Mouse (Mus musculus) hindbrain, postnatal 0 days (tissue): ENCODE measurements around the gene Igsf3. TPM values are rescaled to one million over a fixed set of nuclear protein-coding genes. Genes with fewer than 3 reads are reported as not detected.

ENCODE experiments used
- ATAC-seq: fragments of 200-750 bp; cut with Nextera tagmentation; 2 replicates; pipeline ENCODE4 v1.8.0; 2017; ENCODE audit warnings: mild to moderate bottlenecking, moderate TSS enrichment, moderate library complexity
- DNase-seq: peaks from one replicate; pipeline ENCODE4 v3.0.0-alpha.2; 2015; ENCODE audit warnings: low spot score
- H3K27ac ChIP-seq: fragments of 300-500 bp; sonication (generic); 2 replicates; pipeline ENCODE4 v1.5.1; 2014; ENCODE audit warnings: mild to moderate bottlenecking
- H3K27me3 ChIP-seq: fragments of 300-500 bp; sonication (generic); 2 replicates; pipeline ENCODE4 v1.6.1; 2014; ENCODE audit warnings: low read length, mixed read lengths; ENCODE audit not compliant: insufficient read depth
- H3K36me3 ChIP-seq: fragments of 300-500 bp; sonication (generic); 2 replicates; pipeline ENCODE4 v1.6.1; 2014; ENCODE audit warnings: low read length, mixed read lengths; ENCODE audit not compliant: insufficient read depth
- H3K4me1 ChIP-seq: fragments of 300-500 bp; sonication (generic); 2 replicates; pipeline ENCODE4 v1.6.1; 2014; ENCODE audit warnings: antibody characterized with exemption, low read length, mixed read lengths; ENCODE audit not compliant: insufficient read depth
- H3K4me2 ChIP-seq: fragments of 300-500 bp; sonication (generic); 2 replicates; pipeline ENCODE4 v1.6.1; 2014; ENCODE audit warnings: low read depth, mild to moderate bottlenecking, low read length, moderate library complexity, mixed read lengths
- H3K4me3 ChIP-seq: fragments of 300-500 bp; sonication (generic); 2 replicates; pipeline ENCODE4 v1.5.1; 2014; ENCODE audit warnings: low read length
- H3K9ac ChIP-seq: fragments of 300-500 bp; sonication (generic); replicated peaks from 2 replicates; pipeline ENCODE4 v1.6.1; 2014; ENCODE audit warnings: mild to moderate bottlenecking, low read length, moderate library complexity, mixed read lengths
- H3K9me3 ChIP-seq: fragments of 300-500 bp; sonication (generic); 2 replicates; pipeline ENCODE4 v1.6.1; 2016; ENCODE audit warnings: low read length, mixed read lengths
- CTCF ChIP-seq: IDR thresholded peaks from 2 replicates; pipeline ENCODE4 v1.5.1; 2016; ENCODE audit warnings: antibody characterized with exemption, control low read depth, low read depth
- WGBS: fragments of 180-500 bp; shearing (Covaris S2); extraction: QIAGEN DNeasy Blood & Tissue Kit; methylation state at CpG from one replicate; pipeline ENCODE4 v1.1.7; 2014; 5-methylcytosine and 5-hydroxymethylcytosine counted together
- polyA plus RNA-seq: library from polyadenylated mRNA; unstranded; fragments of >200 nt; fragmentation: Nextera tagmentation; extraction: Ambion mirVana; gene quantifications from 2 replicates; pipeline ENCODE4 v1.2.1, GENCODE M21; 2015
- total RNA-seq: library from RNA; depleted of rRNA; stranded (reverse); fragments of >200 nt; gene quantifications from 2 replicates; pipeline ENCODE4 v1.2.3, GENCODE M21; 2014; rRNA removed

Gene Igsf3
- total and polyA plus RNA-seq, 2 experiments from 2014 or later = 65.7 to 76.3 TPM

GRCm38 (mm10) chr3:101502086-101502760 lies 125.3 kb downstream of the Igsf3 start:
- Histone ChIP-seq H3K27ac (no peak overlapping the region), H3K4me2 (no peak overlapping the region), H3K4me1 (peaks cover 7% of the 10 kb centered on the region; the same call in 1 of the 2 replicates), H3K36me3 (no peaks in the 10 kb centered on the region), H3K27me3 (no peaks in the 10 kb centered on the region), H3K9me3 (no peaks in the 10 kb centered on the region), H3K4me3 (no peak overlapping the region), H3K9ac (no peak overlapping the region)
- WGBS = 44% methylated on average over 14 of the region's 14 CpGs
- ATAC-seq (no peak), DNase-seq (no peak)
- TF ChIP-seq CTCF = no peak

- peaks cover 7% of the 10 kb centered on the region for H3K4me1 ChIP-seq
- H3K4me3 ChIP-seq = no peak overlapping the region
- no peaks in the 10 kb centered on the region for H3K36me3 ChIP-seq
- no peaks in the 10 kb centered on the region for H3K27me3 ChIP-seq
- H3K9ac ChIP-seq = no peak overlapping the region
- peak; percentile 91 for ATAC-seq
- H3K9me3 ChIP-seq = no peaks in the 10 kb centered on the region
- peak; percentile 90 for TF ChIP-seq CTCF
- WGBS = 15% methylated on average over 5 of the region's 5 CpGs
- H3K27ac ChIP-seq = peak overlapping the region; percentile 41; the same call in 1 of the 2 replicates
- no peak overlapping the region for H3K4me2 ChIP-seq
- DNase-seq = peak; percentile 94
These were observed 129.3 kb downstream of the Igsf3 start for GRCm38 (mm10) chr3:101506179-101506578.

GRCm38 (mm10) chr3:101506970-101507702 lies 130.3 kb downstream of the Igsf3 start:
- peaks cover 7% of the 10 kb centered on the region for H3K4me1 ChIP-seq
- H3K36me3 ChIP-seq = no peaks in the 10 kb centered on the region
- no peak overlapping the region for H3K9ac ChIP-seq
- no peak overlapping the region for H3K27ac ChIP-seq
- no peak for TF ChIP-seq CTCF
- H3K4me2 ChIP-seq = no peak overlapping the region
- ATAC-seq (no peak), DNase-seq (no peak)
- no peaks in the 10 kb centered on the region for H3K9me3 ChIP-seq
- H3K4me3 ChIP-seq = no peak overlapping the region
- WGBS = 63% methylated on average over 14 of the region's 14 CpGs
- H3K27me3 ChIP-seq = no peaks in the 10 kb centered on the region

GRCm38 (mm10) chr3:101507766-101508165 lies 130.9 kb downstream of the Igsf3 start:
- no peak for DNase-seq
- H3K4me1 ChIP-seq = peaks cover 7% of the 10 kb centered on the region
- H3K27ac ChIP-seq = no peak overlapping the region
- WGBS = 73% methylated on average over 3 of the region's 3 CpGs
- ATAC-seq = no peak
- TF ChIP-seq CTCF = no peak
- H3K36me3 ChIP-seq = no peaks in the 10 kb centered on the region
- H3K4me2 ChIP-seq = no peak overlapping the region
- H3K9me3 ChIP-seq = no peaks in the 10 kb centered on the region
- H3K9ac ChIP-seq = no peak overlapping the region
- H3K4me3 ChIP-seq = no peak overlapping the region
- no peaks in the 10 kb centered on the region for H3K27me3 ChIP-seq

- H3K4me2 ChIP-seq = no peak overlapping the region
- H3K4me1 ChIP-seq = peaks cover 14% of the 10 kb centered on the region
- H3K4me3 ChIP-seq = no peak overlapping the region
- TF ChIP-seq CTCF = no peak
- no peak overlapping the region for H3K9ac ChIP-seq
- 89% methylated on average over 10 of the region's 10 CpGs for WGBS
- no peaks in the 10 kb centered on the region for H3K27me3 ChIP-seq
- H3K9me3 ChIP-seq = no peaks in the 10 kb centered on the region
- H3K27ac ChIP-seq = no peak overlapping the region
- ATAC-seq (no peak), DNase-seq (no peak)
- H3K36me3 ChIP-seq = no peaks in the 10 kb centered on the region
These were observed 133.0 kb downstream of the Igsf3 start for GRCm38 (mm10) chr3:101509707-101510544.

GRCm38 (mm10) chr3:101510632-101511031 lies 133.7 kb downstream of the Igsf3 start:
- Histone ChIP-seq H3K4me3 (no peak overlapping the region), H3K9me3 (no peaks in the 10 kb centered on the region), H3K27me3 (no peaks in the 10 kb centered on the region), H3K27ac (no peak overlapping the region), H3K4me2 (no peak overlapping the region), H3K9ac (no peak overlapping the region), H3K36me3 (no peaks in the 10 kb centered on the region), H3K4me1 (peaks cover 14% of the 10 kb centered on the region)
- TF ChIP-seq CTCF = no peak
- DNase-seq (no peak), ATAC-seq (no peak)
- WGBS = 92% methylated on average over 5 of the region's 5 CpGs

Other genes starting within 250 kb of the Igsf3 start
- gene Cd2, start 89.1 kb upstream of the Igsf3 start, total RNA-seq = not detected in 2 replicates
- gene Cd2, start 89.1 kb upstream of the Igsf3 start, polyA plus RNA-seq = not detected in 2 replicates
- 244 and 264 TPM in 2 replicates for gene Atp1a1, start 227.6 kb downstream of the Igsf3 start, total RNA-seq
- 66.3 and 66.4 TPM in 2 replicates for gene Atp1a1, start 227.6 kb downstream of the Igsf3 start, polyA plus RNA-seq